Mouse (Mus musculus): ENCODE data around the gene Dnajc17. TPM values are rescaled to one million over a fixed set of nuclear protein-coding genes. Genes with fewer than 3 reads are reported as not detected.

The Dnajc17 gene
- total and polyA plus RNA-seq, 3 experiments, result 14.7 to 15.8 TPM; not detected in 1

DNA sequence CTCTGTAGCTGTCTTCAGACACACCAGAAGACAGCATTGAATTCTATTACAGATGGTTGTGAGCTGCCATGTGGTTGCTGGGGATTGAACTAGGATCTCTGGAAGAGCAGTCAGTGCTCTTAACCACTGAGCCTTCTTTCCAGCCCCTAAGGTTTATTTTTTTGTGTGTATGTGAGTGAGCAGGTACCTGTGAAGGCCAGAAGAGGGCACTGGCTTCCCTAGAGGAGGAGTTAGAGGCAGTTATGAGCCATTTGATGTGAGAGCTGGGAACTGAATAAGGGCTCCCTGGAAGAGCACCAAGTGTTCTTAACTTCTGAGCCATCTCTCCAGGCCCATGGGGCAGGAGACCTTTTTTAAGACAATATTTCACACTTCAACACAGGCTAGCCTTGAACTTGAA, 43.2 kb downstream of the Dnajc17 start (continued):
- TF ChIP-seq USF1 (IDR thresholded peaks at IDR 0.05; ENCODE audit: low read depth, low read length) (no peak), CTCF (IDR thresholded peaks at IDR 0.05 in 2 of 3, conservative IDR thresholded peaks at IDR 0.05 in 1 of 3; ENCODE audit: control insufficient read depth in 1 of 3, insufficient read depth in 1 of 3, low read depth in 2 of 3, low read length in 3 of 3, poor library complexity in 1 of 3, severe bottlenecking in 1 of 3) (peak; percentile 32 to 46 (median 43)), CHD2 (IDR thresholded peaks at IDR 0.05; ENCODE audit: low read length) (no peak)

DNA sequence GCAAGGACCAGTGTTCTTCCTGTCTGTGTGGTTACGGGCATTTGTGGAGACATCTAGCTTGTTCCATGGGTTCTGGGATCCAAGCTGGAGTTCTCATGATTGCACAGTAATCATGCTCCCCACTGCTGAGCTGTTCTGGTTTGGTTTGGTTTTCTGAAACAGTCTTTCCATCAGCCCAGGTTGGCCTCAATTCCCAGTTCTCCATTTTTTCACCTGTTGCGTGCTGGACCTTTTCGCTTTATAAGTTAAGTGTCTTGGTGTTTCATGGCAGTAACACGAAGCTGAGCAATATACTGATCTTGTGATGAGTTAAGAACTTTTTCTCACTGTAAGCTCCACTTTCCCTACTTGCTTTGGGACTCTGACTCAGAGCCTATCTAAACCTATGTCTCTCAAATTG, 44.6 kb downstream of the Dnajc17 start:
- Histone ChIP-seq H3K4me3 (ENCODE audit: control insufficient read depth in 1 of 2, insufficient read depth in 1 of 2, low read depth in 2 of 2, low read length in 2 of 2) (no peak overlapping the region), H3K27me3 (ENCODE audit: control insufficient read depth in 1 of 2, insufficient read depth in 2 of 2, low read length in 2 of 2) (no peaks in the 10 kb centered on the region), H3K9ac (ENCODE audit: control insufficient read depth, low read depth, low read length, poor library complexity, severe bottlenecking) (no peak overlapping the region), H3K4me1 (ENCODE audit: control insufficient read depth in 1 of 2, insufficient read depth in 2 of 2, low read length in 2 of 2) (peaks cover 4 to 13% of the 10 kb centered on the region in 2 experiments), H3K9me3 (replicated peaks; ENCODE audit: insufficient read depth, low read length) (no peaks in the 10 kb centered on the region), H3K36me3 (ENCODE audit: control insufficient read depth in 1 of 2, insufficient read depth in 2 of 2, low read length in 2 of 2) (peaks cover 0 to 10% of the 10 kb centered on the region in 2 experiments; a peak in 2 of 4 replicates), H3K27ac (ENCODE audit: control insufficient read depth, low read depth, low read length) (no peak overlapping the region), H3K79me2 (ENCODE audit: control insufficient read depth, insufficient read depth, low read length, poor library complexity) (no peaks in the 10 kb centered on the region)
- no peak for TF ChIP-seq NRF1 (IDR thresholded peaks at IDR 0.05; ENCODE audit: insufficient read depth, low read depth, low read length, poor library complexity, severe bottlenecking)
- TF ChIP-seq BHLHE40 (IDR thresholded peaks at IDR 0.05; ENCODE audit: borderline replicate concordance, low read depth, low read length), result no peak
- no peak for TF ChIP-seq ZMIZ1 (IDR thresholded peaks at IDR 0.05; ENCODE audit: low read depth, low read length)
- no peak for TF ChIP-seq CHD1 (IDR thresholded peaks at IDR 0.05; ENCODE audit: low read depth, low read length)
- TF ChIP-seq SMC3 (IDR thresholded peaks at IDR 0.05; ENCODE audit: low read depth, low read length), result no peak
- TF ChIP-seq POLR2A (IDR thresholded peaks at IDR 0.05; ENCODE audit: control insufficient read depth in 1 of 2, insufficient read depth in 1 of 2, low read depth in 1 of 2, low read length in 2 of 2, poor library complexity in 1 of 2), result no peak
- no peak for TF ChIP-seq MAZ (IDR thresholded peaks at IDR 0.05; ENCODE audit: low read depth, low read length)
- no peak for TF ChIP-seq HCFC1 (IDR thresholded peaks at IDR 0.05; ENCODE audit: low read depth, low read length)
- no peak for TF ChIP-seq ELF1 (IDR thresholded peaks at IDR 0.05; ENCODE audit: low read depth, low read length)
- no peak for TF ChIP-seq UBTF (IDR thresholded peaks at IDR 0.05; ENCODE audit: borderline replicate concordance, insufficient read depth, low read depth, low read length)
- TF ChIP-seq JUND (IDR thresholded peaks at IDR 0.05; ENCODE audit: low read depth, low read length), result no peak
- TF ChIP-seq MYC (IDR thresholded peaks at IDR 0.05; ENCODE audit: low read depth, low read length), result no peak
- DNase-seq (ENCODE audit: low read depth, low spot score), result no peak

DNA sequence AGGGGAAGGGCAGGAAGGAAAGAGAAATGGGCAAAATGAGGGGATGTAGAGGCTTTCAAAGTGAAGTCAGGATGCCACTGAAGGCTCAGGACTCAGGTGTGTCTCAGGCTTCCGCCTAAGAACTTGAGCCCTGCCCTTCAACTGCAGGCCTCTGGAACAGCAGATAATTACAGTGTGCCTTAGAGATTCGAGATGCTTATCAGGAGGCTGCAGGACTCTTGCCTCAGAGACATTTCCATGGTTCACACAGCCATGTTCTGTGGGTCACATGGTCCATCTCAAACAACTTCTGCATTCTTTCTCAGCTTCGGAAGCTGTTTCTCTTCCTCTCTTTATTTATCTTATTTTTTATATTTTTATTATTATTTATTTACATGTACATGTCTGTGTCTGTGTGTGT, 45.5 kb downstream of the Dnajc17 start:
- H3K27me3 ChIP-seq (ENCODE audit: control insufficient read depth in 1 of 2, insufficient read depth in 2 of 2, low read length in 2 of 2), result no peaks in the 10 kb centered on the region
- H3K27ac ChIP-seq (ENCODE audit: control insufficient read depth, low read depth, low read length), result peak overlapping the region; percentile 73
- peaks cover 0 to 10% of the 10 kb centered on the region in 2 experiments; a peak in 2 of 4 replicates for H3K36me3 ChIP-seq (ENCODE audit: control insufficient read depth in 1 of 2, insufficient read depth in 2 of 2, low read length in 2 of 2)
- H3K4me3 ChIP-seq (ENCODE audit: control insufficient read depth in 1 of 2, insufficient read depth in 1 of 2, low read depth in 2 of 2, low read length in 2 of 2), result peak overlapping the region; percentile 13 to 42; a peak in 2 of 4 replicates
- no peaks in the 10 kb centered on the region for H3K9me3 ChIP-seq (replicated peaks; ENCODE audit: insufficient read depth, low read length)
- no peaks in the 10 kb centered on the region for H3K79me2 ChIP-seq (ENCODE audit: control insufficient read depth, insufficient read depth, low read length, poor library complexity)
- peak; percentile 91 for DNase-seq (ENCODE audit: low read depth, low spot score)
- no peak overlapping the region for H3K9ac ChIP-seq (ENCODE audit: control insufficient read depth, low read depth, low read length, poor library complexity, severe bottlenecking)
- peaks cover 4 to 13% of the 10 kb centered on the region in 2 experiments for H3K4me1 ChIP-seq (ENCODE audit: control insufficient read depth in 1 of 2, insufficient read depth in 2 of 2, low read length in 2 of 2)
- TF ChIP-seq MAZ (IDR thresholded peaks at IDR 0.05; ENCODE audit: low read depth, low read length) (no peak; the same call in 1 of the 2 replicates), USF2 (IDR thresholded peaks at IDR 0.05; ENCODE audit: borderline replicate concordance in 1 of 2, insufficient read depth in 1 of 2, low read depth in 1 of 2, low read length in 2 of 2) (peak in 1 of 2 experiments; percentile 77; a peak in 2 of 4 replicates), NELFE (IDR thresholded peaks at IDR 0.05; ENCODE audit: low read depth, low read length) (no peak), ZKSCAN1 (IDR thresholded peaks at IDR 0.05; ENCODE audit: low read depth, low read length) (no peak), E2F4 (IDR thresholded peaks at IDR 0.05; ENCODE audit: borderline replicate concordance, low read depth, low read length) (no peak), SIN3A (IDR thresholded peaks at IDR 0.05; ENCODE audit: low read length) (peak; percentile 77), CHD2 (IDR thresholded peaks at IDR 0.05; ENCODE audit: low read length) (no peak), RCOR1 (IDR thresholded peaks at IDR 0.05; ENCODE audit: low read depth, low read length) (peak; percentile 86), MYC (IDR thresholded peaks at IDR 0.05; ENCODE audit: low read depth, low read length) (peak; percentile 77), ELF1 (IDR thresholded peaks at IDR 0.05; ENCODE audit: low read depth, low read length) (peak; percentile 54), TAL1 (IDR thresholded peaks at IDR 0.05; ENCODE audit: low read length) (peak; percentile 86), SMC3 (IDR thresholded peaks at IDR 0.05; ENCODE audit: low read depth, low read length) (no peak), BHLHE40 (IDR thresholded peaks at IDR 0.05; ENCODE audit: borderline replicate concordance, low read depth, low read length) (peak; percentile 74), RAD21 (IDR thresholded peaks at IDR 0.05; ENCODE audit: low read depth, low read length) (no peak), GATA1 (IDR thresholded peaks at IDR 0.05; ENCODE audit: low read depth, low read length) (peak; percentile 98), MXI1 (IDR thresholded peaks at IDR 0.05; ENCODE audit: low read depth, low read length) (peak; percentile 74), CTCF (IDR thresholded peaks at IDR 0.05 in 2 of 3, conservative IDR thresholded peaks at IDR 0.05 in 1 of 3; ENCODE audit: control insufficient read depth in 1 of 3, insufficient read depth in 1 of 3, low read depth in 2 of 3, low read length in 3 of 3, poor library complexity in 1 of 3, severe bottlenecking in 1 of 3) (no peak), MAFK (IDR thresholded peaks at IDR 0.05; ENCODE audit: borderline replicate concordance, low read depth, low read length) (no peak), MEF2A (IDR thresholded peaks at IDR 0.05; ENCODE audit: extremely low read depth, insufficient replicate concordance, low read depth, low read length, poor library complexity, severe bottlenecking) (no peak), MAX (IDR thresholded peaks at IDR 0.05; ENCODE audit: low read length) (peak; percentile 78)

Data from MEL (cell line).